Mouse (Mus musculus) neural tube, embryonic 12.5 days (tissue): ENCODE results near the gene Trim24. TPM values are rescaled to one million over a fixed set of nuclear protein-coding genes. Genes with fewer than 3 reads are reported as not detected.
"Not testable (repeated sequence)": the region's sequence is repeated elsewhere in the genome, so short reads cannot be mapped to it uniquely, and the experiment has no call there.

ENCODE experiments used
- ATAC-seq: fragments of 200-750 bp; cut with Nextera tagmentation; 2 replicates; pipeline ENCODE4 v1.8.0; 2017; ENCODE audit warnings: low read depth, mild to moderate bottlenecking, moderate TSS enrichment, moderate library complexity; ENCODE audit not compliant: low FRiP score
- H3K27ac ChIP-seq: fragments of 300-500 bp; sonication (generic); 2 replicates; pipeline ENCODE4 v1.5.1; 2016
- H3K27me3 ChIP-seq: fragments of 300-500 bp; sonication (generic); replicated peaks from 2 replicates; pipeline ENCODE4 v1.6.1; 2016; ENCODE audit warnings: mild to moderate bottlenecking
- H3K36me3 ChIP-seq: fragments of 300-500 bp; sonication (generic); 2 replicates; pipeline ENCODE4 v1.6.1; 2016; ENCODE audit warnings: mild to moderate bottlenecking
- H3K4me1 ChIP-seq: fragments of 300-500 bp; sonication (generic); 2 replicates; pipeline ENCODE4 v1.6.1; 2016
- H3K4me2 ChIP-seq: fragments of 300-500 bp; sonication (generic); replicated peaks from 2 replicates; pipeline ENCODE4 v1.6.1; 2016; ENCODE audit warnings: mild to moderate bottlenecking
- H3K4me3 ChIP-seq: fragments of 300-500 bp; sonication (generic); 2 replicates; pipeline ENCODE4 v1.5.1; 2016
- H3K9ac ChIP-seq: fragments of 300-500 bp; sonication (generic); 2 replicates; pipeline ENCODE4 v1.6.1; 2016; ENCODE audit warnings: mild to moderate bottlenecking
- H3K9me3 ChIP-seq: fragments of 300-500 bp; sonication (generic); 2 replicates; pipeline ENCODE4 v1.6.1; 2016; ENCODE audit warnings: mild to moderate bottlenecking
- WGBS: fragments of 180-500 bp; shearing (Covaris S2); methylation state at CpG from one replicate; pipeline ENCODE4 v1.1.7; 2016; 5-methylcytosine and 5-hydroxymethylcytosine counted together
- polyA plus RNA-seq: library from polyadenylated mRNA; unstranded; fragments of >200 nt; fragmentation: Nextera tagmentation; extraction: Ambion mirVana; gene quantifications from 2 replicates; pipeline ENCODE4 v1.2.1, GENCODE M21; 2016

The Trim24 gene
- polyA plus RNA-seq, 1 experiment from 2014 or later, result 39.6 TPM

DNA sequence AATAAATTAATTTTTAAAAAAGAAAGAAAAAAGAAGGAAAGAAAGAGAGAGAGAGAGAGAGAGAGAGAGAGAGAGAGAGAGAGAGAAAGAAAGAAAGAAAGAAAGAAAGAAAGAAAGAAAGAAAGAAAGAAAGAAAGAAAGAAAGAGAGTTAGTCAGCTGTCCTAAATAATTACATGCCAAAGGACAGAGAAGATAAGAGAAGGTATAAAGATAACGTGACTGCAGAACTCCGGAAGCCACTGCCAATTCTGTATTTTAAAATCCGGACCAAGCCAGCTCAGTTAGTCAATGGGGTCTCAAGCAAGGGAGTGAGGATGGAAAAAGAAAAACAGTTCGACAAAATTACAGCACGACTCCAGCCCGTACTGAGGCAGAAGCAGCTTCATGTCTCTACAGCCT, 25.7 kb upstream of the Trim24 start:
- 91% methylated on average over 6 of the region's 6 CpGs for WGBS
- not testable (repeated sequence) for H3K4me3 ChIP-seq, H3K27ac ChIP-seq, H3K27me3 ChIP-seq, H3K4me1 ChIP-seq, H3K4me2 ChIP-seq, H3K9me3 ChIP-seq, H3K9ac ChIP-seq, H3K36me3 ChIP-seq, ATAC-seq

DNA sequence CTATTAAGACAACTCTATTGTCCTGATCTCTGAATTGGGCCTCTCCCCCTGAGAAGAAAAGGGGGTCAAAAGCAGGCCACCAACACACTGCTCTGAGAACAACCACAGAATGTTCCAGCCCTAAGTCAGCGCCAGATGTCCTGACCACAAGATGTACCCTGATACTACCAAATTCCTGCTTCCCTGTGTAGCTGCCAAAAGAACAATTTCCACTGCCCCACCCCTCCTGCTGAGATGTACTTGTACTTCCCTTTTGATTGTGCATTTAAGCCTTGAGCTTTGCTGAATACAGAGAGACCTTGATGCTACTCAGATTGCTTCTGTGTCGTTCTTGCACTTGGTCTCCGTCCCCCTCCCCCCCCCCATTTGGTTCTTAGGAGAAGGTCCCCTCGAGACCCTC, 23.1 kb upstream of the Trim24 start:
- not testable (repeated sequence) for H3K27me3 ChIP-seq, H3K4me3 ChIP-seq, H3K9ac ChIP-seq, H3K36me3 ChIP-seq, H3K4me2 ChIP-seq, H3K27ac ChIP-seq, H3K9me3 ChIP-seq, H3K4me1 ChIP-seq, ATAC-seq
- WGBS, result 87% methylated on average over 4 of the region's 4 CpGs

DNA sequence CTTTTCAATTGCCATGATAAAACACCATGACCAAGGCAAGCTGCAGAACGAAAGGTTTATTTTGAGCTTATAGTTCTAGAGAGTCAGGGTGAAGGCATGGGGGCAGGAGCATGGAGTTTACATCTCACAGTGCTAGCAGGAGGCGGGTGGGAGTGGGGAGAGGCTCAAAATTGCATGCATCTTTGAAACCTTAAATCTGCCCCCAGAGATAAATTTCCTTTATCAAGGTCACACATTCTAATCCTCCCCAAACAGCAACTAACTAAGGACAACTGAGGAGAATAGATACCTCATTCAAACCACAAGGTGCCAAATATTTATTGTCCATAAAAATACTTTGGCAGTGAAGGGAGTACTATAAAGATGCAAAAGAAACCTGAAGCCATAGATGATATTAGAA, 19.3 kb upstream of the Trim24 start:
- no peaks in the 10 kb centered on the region; the same call in 1 of the 2 replicates for H3K9me3 ChIP-seq
- H3K27me3 ChIP-seq, result no peaks in the 10 kb centered on the region
- H3K4me1 ChIP-seq, result no peaks in the 10 kb centered on the region
- no peak for ATAC-seq
- no peak overlapping the region for H3K4me3 ChIP-seq
- no peak overlapping the region for H3K9ac ChIP-seq
- no peaks in the 10 kb centered on the region for H3K36me3 ChIP-seq
- WGBS, result 83% methylated on average over 2 of the region's 2 CpGs
- no peak overlapping the region for H3K4me2 ChIP-seq
- H3K27ac ChIP-seq, result no peak overlapping the region

DNA sequence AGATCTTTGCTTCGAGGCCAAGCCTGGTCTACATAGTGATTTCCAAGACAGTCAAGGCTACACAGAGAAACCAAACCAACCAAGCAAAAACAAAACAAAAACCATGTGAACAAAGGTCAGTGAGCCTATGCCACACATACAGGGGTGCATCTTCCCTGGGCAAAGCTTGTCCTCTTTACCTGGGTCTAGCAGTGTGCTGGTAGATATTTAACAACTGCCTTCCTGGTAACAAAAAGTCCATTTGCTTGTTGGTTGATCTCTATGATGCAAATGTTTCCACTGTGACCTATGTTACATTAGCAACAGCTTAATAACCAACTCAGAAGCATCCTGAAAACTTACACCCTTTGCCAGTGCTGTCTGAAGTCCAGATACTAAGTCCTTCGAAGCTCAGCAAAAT, 17.3 kb upstream of the Trim24 start:
- H3K9me3 ChIP-seq, result no peaks in the 10 kb centered on the region; the same call in 1 of the 2 replicates
- H3K4me3 ChIP-seq, result no peak overlapping the region
- ATAC-seq, result no peak
- H3K9ac ChIP-seq, result no peak overlapping the region
- no peaks in the 10 kb centered on the region for H3K4me1 ChIP-seq
- 93% methylated on average over 2 of the region's 2 CpGs for WGBS
- no peak overlapping the region for H3K4me2 ChIP-seq
- no peak overlapping the region for H3K27ac ChIP-seq
- H3K27me3 ChIP-seq, result no peaks in the 10 kb centered on the region
- no peaks in the 10 kb centered on the region for H3K36me3 ChIP-seq

DNA sequence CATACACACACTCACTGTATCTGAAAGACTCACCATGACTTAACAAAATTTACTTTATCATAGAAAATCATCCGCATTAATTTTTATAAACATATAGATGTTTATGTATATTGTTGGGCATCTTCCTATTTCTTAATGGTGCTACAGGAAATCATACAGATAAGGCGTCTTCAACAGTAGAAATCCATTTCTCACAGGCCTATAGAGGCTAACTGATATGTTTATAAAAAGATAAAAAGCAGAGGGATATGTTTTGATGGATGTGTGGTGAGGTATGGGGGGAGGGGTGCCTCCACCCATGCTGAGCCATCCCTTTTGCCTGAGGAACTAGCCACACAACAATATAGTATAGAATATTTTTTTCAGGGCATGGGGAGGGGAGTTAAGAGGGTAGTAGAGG, 15.2 kb upstream of the Trim24 start:
- Histone ChIP-seq H3K4me2 (no peak overlapping the region), H3K4me3 (no peak overlapping the region), H3K9ac (no peak overlapping the region), H3K27me3 (no peaks in the 10 kb centered on the region), H3K27ac (no peak overlapping the region), H3K36me3 (no peaks in the 10 kb centered on the region), H3K4me1 (no peaks in the 10 kb centered on the region), H3K9me3 (no peaks in the 10 kb centered on the region)
- no peak for ATAC-seq
- WGBS, result 91% methylated on average over 2 of the region's 2 CpGs

DNA sequence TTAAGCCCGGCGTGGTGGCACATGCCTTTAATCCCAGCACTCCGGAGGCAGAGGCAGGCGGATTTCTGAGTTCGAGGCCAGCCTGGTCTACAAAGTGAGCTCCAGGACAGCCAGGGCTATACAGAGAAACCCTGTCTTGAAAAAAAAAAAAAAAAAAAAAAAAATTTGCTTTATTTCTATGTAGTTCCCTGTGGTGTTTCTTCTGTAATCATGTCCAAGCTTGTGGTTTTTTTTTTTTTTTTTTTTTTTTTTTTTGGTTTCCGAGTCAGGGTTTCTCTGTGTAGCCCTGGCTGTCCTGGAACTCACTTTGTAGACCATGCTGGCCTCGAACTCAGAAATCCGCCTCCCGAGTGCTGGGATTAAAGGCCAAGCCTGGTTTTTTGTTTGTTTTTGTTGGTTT, 14.3 kb upstream of the Trim24 start:
- not testable (repeated sequence) for H3K36me3 ChIP-seq, H3K9ac ChIP-seq, H3K27me3 ChIP-seq, H3K4me1 ChIP-seq, H3K27ac ChIP-seq, ATAC-seq, H3K4me2 ChIP-seq, H3K4me3 ChIP-seq, H3K9me3 ChIP-seq
- WGBS, result 93% methylated on average over 9 of the region's 9 CpGs

DNA sequence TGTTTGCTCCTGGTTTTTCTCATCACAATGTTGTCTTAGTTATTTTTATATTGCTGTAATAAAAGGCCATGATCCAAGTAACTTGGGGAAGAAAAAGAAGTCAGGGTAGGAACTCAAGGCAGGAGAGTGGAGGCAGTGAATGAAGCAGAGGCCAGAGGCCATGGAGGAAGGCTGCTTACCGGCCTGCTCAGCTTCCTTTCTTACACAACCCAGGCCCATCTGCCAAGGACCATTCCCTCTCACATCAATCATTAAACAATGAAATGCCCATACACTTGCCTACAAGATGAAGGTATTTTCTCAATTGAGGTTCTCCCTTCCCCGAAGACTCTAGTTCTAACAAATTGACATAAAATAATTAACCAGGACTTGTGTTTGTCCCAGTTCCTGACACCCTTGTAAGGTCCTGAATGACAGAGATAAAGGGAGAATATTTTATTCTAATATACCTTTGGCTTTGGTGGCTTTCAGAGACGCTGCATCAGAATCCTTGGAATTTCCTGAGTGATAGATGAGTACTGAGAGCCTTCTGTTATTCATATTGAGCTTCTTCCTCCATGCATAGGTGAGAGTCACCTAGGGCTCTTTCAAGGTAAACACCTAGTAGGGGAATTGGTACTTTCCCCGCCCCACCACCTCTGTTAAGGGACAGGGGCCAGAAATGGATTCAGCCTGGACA, 13.3 kb upstream of the Trim24 start:
- 64% methylated on average over 4 of the region's 4 CpGs for WGBS
- H3K27me3 ChIP-seq, result no peaks in the 10 kb centered on the region
- no peaks in the 10 kb centered on the region for H3K4me1 ChIP-seq
- H3K4me3 ChIP-seq, result no peak overlapping the region
- no peak for ATAC-seq
- no peaks in the 10 kb centered on the region for H3K9me3 ChIP-seq
- H3K27ac ChIP-seq, result no peak overlapping the region
- no peak overlapping the region for H3K9ac ChIP-seq
- H3K36me3 ChIP-seq, result no peaks in the 10 kb centered on the region
- H3K4me2 ChIP-seq, result no peak overlapping the region

DNA sequence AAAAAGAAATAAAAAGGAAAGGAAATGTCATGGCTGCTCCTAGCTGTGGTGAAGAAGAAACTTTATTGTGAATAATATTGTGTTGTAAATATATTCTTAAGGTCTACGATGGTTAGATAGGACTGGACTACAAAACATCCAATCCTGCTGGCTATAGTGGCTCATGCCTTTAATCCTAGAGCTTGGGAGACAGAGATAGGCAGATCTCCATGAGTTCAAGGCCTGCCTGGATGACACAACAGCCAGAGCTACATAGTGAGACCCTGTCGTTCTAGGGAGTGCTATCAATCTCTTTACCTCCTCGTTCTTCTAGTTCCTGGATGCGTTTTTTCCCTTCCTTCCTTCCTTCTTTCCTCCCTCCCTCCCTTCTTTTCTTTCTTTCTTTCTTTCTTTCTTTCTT, 12.5 kb upstream of the Trim24 start:
- Histone ChIP-seq H3K4me1 (no peaks in the 10 kb centered on the region), H3K36me3 (no peaks in the 10 kb centered on the region), H3K9ac (no peak overlapping the region), H3K27ac (no peak overlapping the region), H3K4me3 (no peak overlapping the region), H3K9me3 (no peaks in the 10 kb centered on the region), H3K27me3 (no peaks in the 10 kb centered on the region), H3K4me2 (no peak overlapping the region)
- no peak for ATAC-seq
- WGBS, result 81% methylated on average over 4 of the region's 4 CpGs

DNA sequence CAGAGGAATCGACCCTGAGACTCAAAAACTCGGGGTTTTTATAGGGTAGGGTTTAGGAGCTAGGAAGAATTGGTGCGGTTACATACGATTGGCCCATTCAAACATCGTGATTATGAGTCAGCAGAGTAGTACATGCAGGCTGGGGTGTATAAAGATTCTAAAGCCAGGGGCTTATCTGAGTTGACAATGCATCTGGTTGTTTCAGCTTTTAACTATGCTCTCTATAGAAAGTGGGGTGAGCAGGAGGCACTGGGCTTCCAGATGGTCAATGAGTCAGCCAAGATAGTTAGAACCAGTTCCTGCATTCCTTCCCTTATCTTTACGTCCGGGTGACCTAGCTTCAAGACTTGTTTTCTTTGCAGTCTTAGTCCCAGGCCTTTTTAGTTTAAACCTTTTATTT, 7.7 kb upstream of the Trim24 start:
- Histone ChIP-seq H3K4me3 (no peak overlapping the region), H3K27ac (no peak overlapping the region), H3K9me3 (no peaks in the 10 kb centered on the region), H3K36me3 (no peaks in the 10 kb centered on the region), H3K27me3 (no peaks in the 10 kb centered on the region), H3K4me2 (no peak overlapping the region), H3K4me1 (no peaks in the 10 kb centered on the region), H3K9ac (no peak overlapping the region)
- no peak for ATAC-seq
- WGBS, result 89% methylated on average over 7 of the region's 7 CpGs

DNA sequence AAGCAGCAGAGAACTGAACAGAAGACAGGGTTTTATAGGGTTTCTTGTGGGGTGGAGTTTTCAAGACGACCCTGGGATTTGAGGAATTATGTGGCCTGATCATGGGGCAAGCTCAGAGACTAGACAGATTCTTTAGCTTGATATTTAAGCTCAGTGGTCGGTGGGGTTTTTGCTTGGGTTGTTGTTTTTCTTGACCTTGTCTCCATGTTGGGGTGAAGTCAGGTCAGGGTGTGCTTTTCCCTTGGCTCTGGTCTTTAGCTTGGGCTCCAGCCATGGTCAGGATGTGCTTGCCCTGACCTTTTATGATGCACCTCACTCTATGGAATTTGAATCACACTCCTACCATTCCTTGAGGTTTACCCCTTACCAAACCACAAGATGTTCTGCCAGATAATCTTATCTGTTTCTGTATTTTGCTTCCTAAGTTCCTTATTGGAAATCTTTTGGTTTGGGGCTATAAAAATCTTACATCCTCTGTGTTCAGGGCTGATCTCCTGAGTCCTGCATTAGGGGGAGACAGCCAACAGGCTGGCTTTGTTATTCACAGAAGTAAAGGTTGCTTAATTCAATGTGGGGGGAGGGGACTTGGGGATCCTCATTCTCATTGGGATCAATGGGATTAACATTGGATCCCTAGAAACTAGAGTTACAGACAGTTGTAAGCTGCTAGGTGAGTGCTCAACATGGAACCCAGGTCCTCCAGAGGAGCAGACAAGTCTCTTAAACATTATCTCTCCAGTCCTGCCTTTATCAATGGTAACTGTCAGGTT, 6.5 kb upstream of the Trim24 start:
- WGBS, result 73% methylated on average over 2 of the region's 2 CpGs
- Histone ChIP-seq H3K27me3 (no peaks in the 10 kb centered on the region), H3K4me2 (no peak overlapping the region), H3K9ac (no peak overlapping the region), H3K36me3 (no peaks in the 10 kb centered on the region), H3K4me1 (no peaks in the 10 kb centered on the region), H3K9me3 (no peaks in the 10 kb centered on the region), H3K4me3 (no peak overlapping the region), H3K27ac (no peak overlapping the region)
- ATAC-seq, result no peak

DNA sequence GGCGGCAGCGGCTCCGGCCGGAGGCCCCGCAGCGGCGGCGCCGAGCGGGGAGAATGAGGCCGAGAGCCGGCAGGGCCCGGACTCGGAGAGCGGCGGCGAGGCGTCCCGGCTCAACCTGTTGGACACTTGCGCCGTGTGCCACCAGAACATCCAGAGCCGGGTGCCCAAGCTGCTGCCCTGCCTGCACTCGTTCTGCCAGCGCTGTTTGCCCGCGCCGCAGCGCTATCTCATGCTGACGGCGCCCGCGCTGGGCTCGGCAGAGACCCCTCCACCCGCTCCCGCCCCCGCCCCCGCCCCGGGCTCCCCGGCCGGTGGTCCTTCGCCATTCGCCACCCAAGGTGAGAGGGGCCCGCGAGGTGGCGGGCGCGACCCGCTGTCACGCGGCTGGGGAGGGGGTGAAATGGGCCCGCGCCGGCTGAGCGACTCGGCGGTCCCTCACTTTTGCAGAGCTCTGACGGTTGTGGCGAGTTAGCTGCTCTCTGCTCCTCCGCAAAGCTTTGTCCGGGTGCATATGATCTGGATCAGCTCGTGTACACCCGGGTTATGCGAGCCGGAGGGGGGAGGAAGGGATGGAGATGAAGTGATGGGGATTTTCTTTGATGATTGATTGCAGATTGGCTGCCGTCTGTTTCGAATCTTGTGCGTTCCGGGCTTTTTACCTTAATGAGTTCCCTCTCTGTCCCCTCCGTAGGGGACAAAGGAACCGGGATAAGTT, 683 bp downstream of the Trim24 start:
- peak overlapping the region; percentile 97 for H3K9ac ChIP-seq
- H3K4me1 ChIP-seq, result no peaks in the 10 kb centered on the region
- peak overlapping the region; percentile 98 for H3K27ac ChIP-seq
- under 1% methylated on average over 59 of the region's 70 CpGs for WGBS
- H3K36me3 ChIP-seq, result peaks cover 18% of the 10 kb centered on the region
- no peaks in the 10 kb centered on the region for H3K27me3 ChIP-seq
- peak; percentile 71 for ATAC-seq
- H3K9me3 ChIP-seq, result peaks cover 43% of the 10 kb centered on the region
- peak overlapping the region; percentile 55 for H3K4me2 ChIP-seq
- H3K4me3 ChIP-seq, result peak overlapping the region; percentile 91

DNA sequence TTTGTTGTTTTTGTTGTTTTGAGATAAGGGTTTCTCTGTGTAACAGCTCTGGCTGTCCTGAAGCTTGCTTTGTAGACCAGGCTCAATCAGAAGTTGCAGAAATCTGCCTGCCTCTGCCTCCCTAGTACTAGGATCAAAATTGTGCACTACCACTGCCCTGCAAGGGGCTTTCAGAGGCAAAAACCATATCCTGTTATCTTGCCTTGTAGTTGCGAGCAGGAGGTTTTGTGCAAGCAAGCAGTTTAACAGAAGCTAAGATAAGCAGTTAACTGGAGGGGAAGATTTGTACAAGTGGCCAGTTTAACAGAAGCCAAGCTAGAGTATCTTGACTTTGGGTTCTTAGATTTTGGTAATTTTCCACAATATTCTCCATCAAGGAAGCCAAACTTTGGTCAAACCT, 2.2 kb downstream of the Trim24 start:
- Histone ChIP-seq H3K4me2 (no peak overlapping the region), H3K27ac (no peak overlapping the region), H3K4me3 (no peak overlapping the region), H3K9ac (no peak overlapping the region), H3K27me3 (no peaks in the 10 kb centered on the region), H3K36me3 (peaks cover 34% of the 10 kb centered on the region), H3K4me1 (no peaks in the 10 kb centered on the region), H3K9me3 (peaks cover 59% of the 10 kb centered on the region)
- 96% methylated on average over 1 of the region's 1 CpGs for WGBS
- ATAC-seq, result no peak
